Mouse (Mus musculus) liver, postnatal 0 days (tissue): ENCODE data around the gene Fosb. TPM values are rescaled to one million over a fixed set of nuclear protein-coding genes. Genes with fewer than 3 reads are reported as not detected.
A peak's percentile ranks its signal among the peaks of the same experiment; 100 is the strongest.

ENCODE experiments used
- ATAC-seq: fragments of 200-750 bp; cut with Nextera tagmentation; 2 replicates; pipeline ENCODE4 v1.8.0; 2017; ENCODE audit warnings: mild to moderate bottlenecking, moderate library complexity
- DNase-seq: peaks from one replicate; pipeline ENCODE4 v3.0.0-alpha.2; 2016
- H3K27ac ChIP-seq: fragments of 300-500 bp; sonication (generic); 2 replicates; pipeline ENCODE4 v1.5.1; 2014; ENCODE audit warnings: antibody characterized with exemption, moderate library complexity, mild to moderate bottlenecking, low read depth
- H3K27me3 ChIP-seq: fragments of 300-500 bp; sonication (generic); 2 replicates; pipeline ENCODE4 v1.6.1; 2014; ENCODE audit warnings: low read length, control low read depth, mixed read lengths; ENCODE audit not compliant: insufficient read depth
- H3K36me3 ChIP-seq: fragments of 300-500 bp; sonication (generic); replicated peaks from 2 replicates; pipeline ENCODE4 v1.6.1; 2014; ENCODE audit warnings: mild to moderate bottlenecking, control low read depth, low read length, moderate library complexity, mixed read lengths; ENCODE audit not compliant: insufficient read depth
- H3K4me1 ChIP-seq: fragments of 300-500 bp; sonication (generic); 2 replicates; pipeline ENCODE4 v1.6.1; 2014; ENCODE audit warnings: antibody characterized with exemption, mild to moderate bottlenecking, control low read depth; ENCODE audit not compliant: insufficient read depth
- H3K4me2 ChIP-seq: fragments of 300-500 bp; sonication (generic); 2 replicates; pipeline ENCODE4 v1.6.1; 2014; ENCODE audit warnings: low read depth, mild to moderate bottlenecking, low read length, moderate library complexity, mixed read lengths
- H3K4me3 ChIP-seq: fragments of 300-500 bp; sonication (generic); 2 replicates; pipeline ENCODE4 v1.5.1; 2014; ENCODE audit warnings: low read depth, low read length
- H3K9ac ChIP-seq: fragments of 300-500 bp; sonication (generic); replicated peaks from 2 replicates; pipeline ENCODE4 v1.6.1; 2014; ENCODE audit warnings: mild to moderate bottlenecking, moderate library complexity
- H3K9me3 ChIP-seq: fragments of 300-500 bp; sonication (generic); 2 replicates; pipeline ENCODE4 v1.6.1; 2016; ENCODE audit warnings: mild to moderate bottlenecking, control low read depth, low read length, mixed read lengths
- CTCF ChIP-seq: sonication (generic); IDR thresholded peaks from 2 replicates; pipeline ENCODE4 v1.5.1; 2016; ENCODE audit warnings: antibody characterized with exemption, low read depth
- EP300 ChIP-seq: IDR thresholded peaks from 2 replicates; pipeline ENCODE4 v1.6.1; 2016; ENCODE audit warnings: antibody characterized with exemption, low read depth, mild to moderate bottlenecking
- WGBS: fragments of 180-500 bp; shearing (Covaris S2); extraction: QIAGEN DNeasy Blood & Tissue Kit; methylation state at CpG from one replicate; pipeline ENCODE4 v1.1.7; 2014; ENCODE audit not compliant: insufficient replicate concordance; 5-methylcytosine and 5-hydroxymethylcytosine counted together
- polyA plus RNA-seq: library from polyadenylated mRNA; unstranded; fragments of >200 nt; fragmentation: Nextera tagmentation; extraction: Ambion mirVana; gene quantifications from 2 replicates; pipeline ENCODE4 v1.2.1, GENCODE M21; 2015

Gene Fosb
- polyA plus RNA-seq, 1 experiment from 2014 or later: 0.06 TPM

- ATAC-seq (no peak), DNase-seq (no peak)
- Histone ChIP-seq H3K36me3 (no peaks in the 10 kb centered on the region), H3K9ac (no peak overlapping the region), H3K4me1 (peaks cover 15% of the 10 kb centered on the region; the same call in 1 of the 2 replicates), H3K27me3 (peaks cover 59% of the 10 kb centered on the region), H3K27ac (no peak overlapping the region), H3K9me3 (no peaks in the 10 kb centered on the region), H3K4me3 (no peak overlapping the region), H3K4me2 (no peak overlapping the region)
- TF ChIP-seq CTCF (no peak), EP300 (no peak)
- WGBS: 50% methylated on average over 13 of the region's 13 CpGs
Measured at GRCm38 (mm10) chr7:19302264-19303045, 7.4 kb downstream of the Fosb start.

GRCm38 (mm10) chr7:19301461-19302263, 8.2 kb downstream of the Fosb start:
- peaks cover 52% of the 10 kb centered on the region for H3K27me3 ChIP-seq
- no peaks in the 10 kb centered on the region for H3K9me3 ChIP-seq
- H3K9ac ChIP-seq: 0 out of 2 replicates have a peak overlapping the region, but pooled peaks have one; percentile 42
- no peak for DNase-seq
- H3K4me3 ChIP-seq: peak overlapping the region; percentile 44; the same call in 1 of the 2 replicates
- no peak for TF ChIP-seq CTCF
- no peak for TF ChIP-seq EP300
- H3K4me1 ChIP-seq: peaks cover 15% of the 10 kb centered on the region; the same call in 1 of the 2 replicates
- no peak for ATAC-seq
- H3K36me3 ChIP-seq: no peaks in the 10 kb centered on the region
- WGBS: 12% methylated on average over 16 of the region's 16 CpGs
- H3K27ac ChIP-seq: no peak overlapping the region
- H3K4me2 ChIP-seq: peak overlapping the region; percentile 61

- ATAC-seq (peak; percentile 83), DNase-seq (peak; percentile 86)
- Histone ChIP-seq H3K4me3 (peak overlapping the region; percentile 44), H3K9me3 (no peaks in the 10 kb centered on the region), H3K27me3 (peaks cover 43% of the 10 kb centered on the region), H3K9ac (peak overlapping the region; percentile 42; the same call in 1 of the 2 replicates), H3K36me3 (no peaks in the 10 kb centered on the region), H3K4me2 (peak overlapping the region; percentile 61), H3K27ac (no peak overlapping the region), H3K4me1 (peaks cover 15% of the 10 kb centered on the region)
- under 1% methylated on average over 29 of the region's 29 CpGs for WGBS
- TF ChIP-seq CTCF: peak; percentile 98
- peak; percentile 29; the same call in 1 of the 2 replicates for TF ChIP-seq EP300
Measured at GRCm38 (mm10) chr7:19300501-19301421, 9.1 kb downstream of the Fosb start.

- Histone ChIP-seq H3K9ac (no peak overlapping the region), H3K4me2 (no peak overlapping the region), H3K27ac (no peak overlapping the region), H3K27me3 (peaks cover 28% of the 10 kb centered on the region), H3K4me1 (peaks cover 10% of the 10 kb centered on the region), H3K9me3 (no peaks in the 10 kb centered on the region), H3K4me3 (no peak overlapping the region), H3K36me3 (no peaks in the 10 kb centered on the region)
- 17% methylated on average over 3 of the region's 3 CpGs for WGBS
- TF ChIP-seq EP300: no peak
- peak; percentile 82 for TF ChIP-seq CTCF
- DNase-seq: peak; percentile 74
- ATAC-seq: no peak
Measured at GRCm38 (mm10) chr7:19299194-19299593, 10.7 kb downstream of the Fosb start.

- ATAC-seq (no peak), DNase-seq (no peak)
- peaks cover 3% of the 10 kb centered on the region; the same call in 1 of the 2 replicates for H3K4me1 ChIP-seq
- no peak overlapping the region for H3K27ac ChIP-seq
- H3K9ac ChIP-seq: no peak overlapping the region
- TF ChIP-seq CTCF (no peak), EP300 (no peak)
- no peaks in the 10 kb centered on the region for H3K36me3 ChIP-seq
- H3K4me2 ChIP-seq: no peak overlapping the region
- WGBS: 85% methylated on average over 5 of the region's 5 CpGs
- no peaks in the 10 kb centered on the region for H3K9me3 ChIP-seq
- no peak overlapping the region for H3K4me3 ChIP-seq
- H3K27me3 ChIP-seq: peaks cover 14% of the 10 kb centered on the region
Measured at GRCm38 (mm10) chr7:19297794-19298193, 12.1 kb downstream of the Fosb start.
